Mouse (Mus musculus) lung, postnatal 4 days (tissue): ENCODE results near the gene Sdf2l1.
A peak's percentile ranks its signal among the peaks of the same experiment; 100 is the strongest.
"Not testable (repeated sequence)": the region's sequence is repeated elsewhere in the genome, so short reads cannot be mapped to it uniquely, and the experiment has no call there.

Experiments used
- DNase-seq, 2 experiments: peaks; one replicate each; pipeline ENCODE4 v3.0.0; 2021

Gene Sdf2l1

DNA sequence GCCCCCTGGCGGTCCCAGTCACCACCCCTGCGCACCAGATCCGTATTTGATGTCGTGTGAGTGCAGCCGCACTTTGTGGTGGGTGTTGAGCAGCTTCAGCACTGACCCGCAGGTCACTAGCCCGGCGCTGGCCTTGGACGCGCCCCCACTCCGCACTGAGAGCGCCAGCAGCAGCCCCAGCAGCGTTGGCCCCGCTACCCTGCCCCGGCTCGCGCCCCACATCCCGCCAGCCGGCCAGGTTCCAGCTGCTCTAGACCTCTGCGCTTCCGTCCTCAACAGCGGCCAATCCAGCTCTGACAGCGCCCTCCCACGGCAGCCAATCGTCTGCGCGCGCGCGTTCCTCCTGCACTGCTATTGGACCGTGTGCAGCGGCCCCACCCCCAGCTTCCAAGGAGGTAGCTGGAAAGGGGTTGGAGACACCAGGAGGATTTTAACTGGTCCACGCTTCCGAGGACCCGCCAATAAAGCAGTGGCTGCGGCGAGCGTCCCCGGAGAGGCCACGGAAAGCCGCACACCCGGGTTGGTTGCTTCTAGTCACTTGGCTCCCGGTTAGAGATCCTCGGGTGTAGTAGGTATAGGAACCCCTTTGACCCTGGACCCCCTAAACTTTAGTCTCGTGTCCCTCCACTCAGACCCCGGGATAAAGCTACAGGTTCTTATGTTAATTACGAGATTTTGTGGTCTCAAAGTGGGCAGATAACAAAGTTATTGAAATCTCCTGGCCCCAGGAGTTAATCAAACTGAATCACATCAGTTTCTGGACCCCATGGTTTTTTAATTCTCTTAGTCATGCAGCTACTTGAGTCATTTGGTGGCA, at the start of gene Sdf2l1:
Gene Sdf2l1 (minus strand): TSS at position 295 of the 817 bp plus-strand sequence.
- peak; percentile 97 to 98 for DNase-seq

DNA sequence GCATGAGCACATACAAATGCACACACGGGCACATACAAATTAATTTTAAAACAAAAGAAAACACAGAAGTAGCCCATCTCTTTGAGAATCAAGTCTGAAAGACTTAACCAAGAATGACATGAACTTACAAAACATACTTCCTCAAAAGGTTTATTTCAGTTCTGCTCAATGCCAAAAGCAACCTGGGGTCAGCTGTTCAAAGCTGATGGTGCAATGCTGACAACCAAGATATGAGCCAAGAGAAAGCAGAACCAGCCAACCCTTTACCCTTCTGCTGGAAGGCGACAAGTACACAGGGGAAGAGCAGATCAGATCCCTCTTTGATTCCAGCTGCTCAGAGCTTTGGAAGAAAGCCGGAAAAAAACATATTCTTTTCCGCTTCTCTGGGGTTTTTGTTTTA, 49.2 kb upstream of the Sdf2l1 start:
- DNase-seq, result peak; percentile 29 to 50

DNA sequence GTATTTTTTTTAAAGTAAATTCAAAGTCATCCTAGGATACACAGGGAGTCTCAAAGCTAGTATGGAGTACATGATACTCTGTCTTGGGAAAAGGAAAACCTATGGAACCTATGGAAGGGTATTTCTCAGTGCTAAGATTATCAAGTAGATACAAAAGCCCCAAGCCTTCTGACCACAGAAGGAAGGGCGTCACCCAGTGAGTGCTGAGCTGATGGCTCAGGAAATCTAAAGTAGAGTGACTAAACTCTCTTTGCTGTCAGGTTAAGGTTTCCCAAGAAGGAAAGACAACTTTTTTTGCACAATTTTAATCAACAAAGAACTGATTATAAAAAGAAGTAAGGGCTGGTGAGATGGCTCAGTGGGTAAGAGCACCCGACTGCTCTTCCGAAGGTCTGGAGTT, 47.5 kb upstream of the Sdf2l1 start:
- no peak for DNase-seq

DNA sequence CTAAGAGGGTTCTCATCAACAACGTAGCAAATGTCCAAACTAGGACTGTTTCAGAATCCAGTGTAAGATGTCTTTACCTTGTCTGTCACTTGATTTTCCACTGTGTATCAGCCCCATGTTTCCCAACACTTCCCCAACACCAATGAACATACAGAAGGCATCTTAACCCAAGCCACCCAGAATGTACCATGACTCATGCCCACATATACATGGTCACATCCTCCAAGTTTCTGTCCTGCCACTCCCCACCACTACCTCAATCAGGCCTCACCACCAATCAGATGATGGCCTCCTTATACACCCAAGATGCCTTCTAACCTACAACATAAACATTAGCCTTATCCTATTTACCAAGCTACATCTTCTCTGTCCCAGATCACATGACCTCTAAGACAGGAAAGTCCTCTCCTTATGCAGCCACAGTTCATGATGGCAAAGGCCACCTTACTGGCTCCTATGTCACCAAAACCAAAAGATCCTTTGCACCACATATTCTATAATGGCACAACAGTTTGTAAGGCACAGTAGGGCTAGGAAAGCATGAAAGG, 45.5 kb upstream of the Sdf2l1 start:
- no peak for DNase-seq

DNA sequence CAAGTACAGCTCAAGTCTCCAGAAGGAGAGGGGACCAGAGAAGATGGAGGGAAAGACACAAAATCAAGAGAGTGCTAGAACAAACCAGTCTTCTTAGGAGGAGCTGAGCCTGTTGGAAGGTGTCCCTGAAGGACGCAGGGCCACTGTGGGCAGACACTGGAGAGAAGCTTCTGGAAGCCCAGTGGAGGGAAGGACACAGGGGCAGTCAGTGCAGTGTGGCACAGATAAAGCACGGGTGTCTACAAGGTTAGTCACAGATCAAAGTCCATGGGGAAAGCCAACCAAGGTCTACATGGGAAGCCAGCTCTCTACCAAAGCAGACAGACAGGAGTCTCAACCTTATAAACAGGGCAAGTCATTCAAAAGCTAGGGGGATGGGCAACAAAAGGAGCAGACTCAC, 43.6 kb upstream of the Sdf2l1 start:
- DNase-seq, result no peak

DNA sequence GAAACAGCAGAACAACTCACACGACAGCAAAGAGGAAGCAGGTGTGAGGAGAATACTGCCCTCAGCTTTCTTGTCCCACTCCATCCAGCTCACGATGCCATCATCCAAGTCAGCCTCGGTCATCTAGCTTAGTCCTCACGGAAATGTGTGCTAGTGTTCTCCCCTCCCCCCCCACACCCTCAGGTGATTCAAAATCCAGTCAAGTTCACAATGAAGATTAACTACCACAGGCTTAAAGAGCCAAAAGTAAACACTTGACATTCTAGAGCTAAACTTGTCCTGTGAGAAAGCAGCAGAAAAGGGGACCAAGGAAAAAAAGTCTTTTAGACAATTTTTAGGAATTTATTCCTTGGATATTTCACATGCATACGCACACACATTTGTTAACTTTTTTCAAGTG, 35.9 kb upstream of the Sdf2l1 start:
- DNase-seq, result no peak

DNA sequence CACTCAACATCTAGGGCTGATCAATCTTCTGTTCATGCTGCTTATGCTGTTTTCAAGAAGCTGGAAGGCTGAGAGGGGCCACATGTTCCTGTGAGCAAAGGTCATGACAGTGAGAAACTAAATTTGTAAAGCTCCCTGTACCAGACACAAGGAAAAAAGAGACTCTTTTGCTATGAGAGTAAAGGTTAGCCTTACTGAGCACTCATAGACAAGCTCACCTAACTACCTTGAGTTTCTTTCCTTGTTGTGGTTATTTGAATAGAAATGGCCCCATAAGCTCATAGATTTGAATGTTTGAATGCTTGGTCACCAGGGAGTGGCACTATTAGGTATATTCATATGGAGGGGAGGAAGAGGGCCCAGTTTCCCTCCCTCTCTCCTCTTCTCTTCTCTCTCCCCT, 35.0 kb upstream of the Sdf2l1 start:
- no peak for DNase-seq

DNA sequence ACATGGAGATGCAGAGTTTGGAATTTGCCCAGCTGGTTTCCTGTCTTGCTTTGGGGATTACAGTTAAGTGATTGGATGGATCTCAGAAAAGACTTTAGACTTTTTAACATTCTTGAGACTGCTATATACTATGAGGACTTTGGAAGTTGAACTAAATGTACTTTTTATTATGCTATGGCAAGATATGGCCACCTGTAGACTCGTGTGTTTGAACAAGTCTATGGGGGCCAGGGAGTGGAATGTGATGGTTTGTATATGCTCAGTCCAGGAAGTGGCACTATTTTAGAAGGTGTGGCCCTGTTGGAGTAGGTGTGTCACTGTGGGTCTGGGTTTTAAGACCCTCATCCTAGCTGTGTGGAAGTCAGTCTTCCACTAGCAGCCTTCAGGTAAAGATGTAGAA, 33.3 kb upstream of the Sdf2l1 start:
- DNase-seq, result not testable (repeated sequence)

DNA sequence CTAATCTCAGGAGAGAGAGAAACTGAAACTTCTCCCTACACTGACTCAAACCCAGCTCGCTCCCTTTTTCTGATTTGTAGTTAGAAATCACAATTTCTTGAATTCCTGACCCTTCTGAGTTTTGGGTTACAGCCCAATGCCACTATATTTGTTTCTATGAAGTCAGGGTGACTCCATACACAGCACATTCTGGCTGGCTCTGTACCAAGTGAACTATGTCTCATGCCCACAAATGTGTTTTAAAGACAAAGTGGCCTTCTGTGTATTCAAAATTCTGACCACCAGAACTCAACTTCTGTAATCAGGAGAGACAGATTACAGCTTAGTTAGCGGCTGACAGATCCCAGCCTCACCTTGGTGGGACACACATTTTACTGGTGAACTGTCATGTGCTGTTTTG, 22.2 kb upstream of the Sdf2l1 start:
- DNase-seq, result no peak

DNA sequence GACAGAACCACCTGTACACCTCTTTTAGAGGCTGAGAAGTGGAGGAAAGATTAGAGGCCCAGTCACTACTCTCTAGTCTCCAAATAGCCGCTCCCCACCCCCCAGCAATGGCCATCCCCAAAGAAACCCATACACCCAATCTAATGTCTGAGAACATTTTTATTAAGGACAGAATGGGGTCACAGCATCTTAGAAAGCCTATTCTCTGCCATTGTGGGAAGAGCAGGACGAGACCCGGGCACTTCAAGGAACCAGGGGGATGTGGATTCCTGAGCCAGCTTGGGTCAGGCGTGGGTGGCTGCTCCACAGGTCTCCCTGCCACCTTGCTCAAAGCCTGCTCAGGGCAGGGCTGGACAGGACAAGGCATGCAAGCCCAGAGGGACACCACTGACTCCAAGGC, 19.7 kb upstream of the Sdf2l1 start:
- no peak for DNase-seq

DNA sequence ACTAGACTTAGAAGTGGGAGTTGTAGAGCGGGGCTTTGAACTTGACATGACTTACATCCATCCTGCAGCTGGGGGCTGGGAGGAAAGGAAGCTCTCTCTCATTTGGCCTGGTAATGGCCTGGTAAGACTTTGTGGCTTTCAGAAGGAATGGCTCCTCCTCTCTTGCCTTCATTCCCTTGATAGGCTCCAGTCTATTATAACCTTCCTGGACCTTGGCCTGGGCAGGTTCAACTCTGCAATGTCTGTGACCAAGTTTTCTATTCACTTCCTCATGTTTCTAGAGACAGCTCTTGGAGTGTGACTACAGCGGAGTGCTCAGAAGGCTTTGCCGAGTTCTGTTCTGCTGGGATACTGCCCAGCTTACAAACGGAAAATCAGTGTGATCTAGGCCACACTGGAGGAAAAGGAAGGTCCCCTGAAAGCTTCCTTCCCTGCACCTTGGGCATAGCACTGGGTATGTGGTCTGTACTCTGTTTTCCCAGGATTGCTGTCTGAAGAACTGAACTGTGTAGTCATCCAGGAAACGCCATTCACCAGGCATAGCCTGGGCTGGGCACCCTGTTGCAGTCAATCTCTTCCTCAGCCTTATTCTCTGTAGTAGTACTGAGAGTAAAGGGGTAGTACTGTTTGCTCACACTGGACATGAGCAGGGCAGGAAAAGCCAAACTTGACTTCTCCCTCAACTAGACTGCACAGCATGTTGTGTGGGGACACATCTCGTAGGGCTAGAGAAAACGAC, 18.5 kb upstream of the Sdf2l1 start:
- no peak for DNase-seq

DNA sequence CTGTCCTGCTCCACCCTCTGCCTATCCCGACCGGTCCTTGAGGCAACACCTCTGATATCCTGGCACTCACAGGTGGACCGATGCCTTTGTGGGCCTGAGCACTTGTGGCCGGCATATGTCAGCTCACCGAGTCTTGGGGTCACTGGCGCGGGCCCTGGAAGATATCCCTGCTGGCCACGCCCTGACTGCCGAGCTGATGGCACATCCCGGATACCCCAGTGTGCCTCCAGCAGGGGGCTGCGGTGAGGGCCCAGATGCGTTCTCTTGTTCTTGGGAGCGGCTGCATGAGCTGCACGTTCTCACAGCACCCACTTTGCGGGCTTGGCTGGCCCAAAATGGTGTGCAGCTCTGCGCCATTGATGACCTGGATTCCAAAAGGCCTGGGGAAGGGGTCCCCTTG, 15.9 kb upstream of the Sdf2l1 start:
- peak; percentile 51 to 52 for DNase-seq

DNA sequence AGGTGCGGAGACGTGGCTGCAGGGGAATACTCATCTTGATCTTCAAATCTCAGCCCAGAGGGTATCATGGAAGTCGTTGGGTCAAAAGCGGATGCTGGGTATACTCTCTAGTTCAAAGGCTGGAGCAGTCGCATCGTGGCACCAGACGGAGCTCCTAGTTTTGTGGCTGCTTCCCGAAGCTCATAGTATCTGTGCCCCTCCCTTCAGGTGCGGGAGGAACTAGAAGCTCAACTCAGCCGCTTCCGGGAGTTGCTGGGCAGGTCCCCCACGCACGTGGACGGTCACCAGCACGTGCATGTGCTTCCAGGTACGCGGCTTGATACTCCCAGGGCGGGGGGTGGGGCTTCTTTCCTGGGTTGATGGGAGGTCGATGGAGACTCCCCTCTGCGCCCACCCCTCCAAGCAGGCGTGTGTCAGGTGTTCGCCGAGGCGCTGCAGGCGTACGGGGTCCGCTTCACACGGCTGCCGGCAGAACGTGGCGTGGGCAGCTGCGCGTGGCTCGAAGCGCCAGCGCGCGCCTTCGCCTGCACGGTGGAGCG, 15.3 kb upstream of the Sdf2l1 start:
- DNase-seq, result peak in 1 of 2 experiments; percentile 30

DNA sequence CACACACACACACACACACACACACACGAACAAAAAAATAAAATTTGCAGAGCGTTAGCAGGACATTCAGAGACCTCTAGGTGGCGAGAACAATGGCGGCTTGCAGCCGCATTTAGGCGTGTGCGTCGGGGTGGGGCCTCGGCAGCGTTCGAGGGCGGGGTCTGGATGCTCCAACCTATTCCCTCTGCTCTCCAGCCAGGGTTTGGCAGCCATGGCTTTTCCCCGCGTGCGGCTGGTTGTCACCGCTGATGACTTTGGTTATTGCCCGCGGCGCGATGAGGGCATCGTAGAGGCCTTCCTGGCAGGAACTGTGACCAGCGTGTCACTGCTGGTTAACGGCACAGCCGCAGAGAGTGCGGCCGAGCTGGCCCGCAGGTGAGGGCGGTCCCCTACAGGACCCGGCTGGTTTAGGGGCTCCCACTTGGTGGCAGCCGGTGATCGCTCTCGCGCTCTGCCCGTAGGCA, 14.6 kb upstream of the Sdf2l1 start, which contains the start of gene Ccdc116:
Gene Ccdc116 (minus strand): TSS at position 458 of the 464 bp plus-strand sequence.
- peak; percentile 86 to 87 for DNase-seq

DNA sequence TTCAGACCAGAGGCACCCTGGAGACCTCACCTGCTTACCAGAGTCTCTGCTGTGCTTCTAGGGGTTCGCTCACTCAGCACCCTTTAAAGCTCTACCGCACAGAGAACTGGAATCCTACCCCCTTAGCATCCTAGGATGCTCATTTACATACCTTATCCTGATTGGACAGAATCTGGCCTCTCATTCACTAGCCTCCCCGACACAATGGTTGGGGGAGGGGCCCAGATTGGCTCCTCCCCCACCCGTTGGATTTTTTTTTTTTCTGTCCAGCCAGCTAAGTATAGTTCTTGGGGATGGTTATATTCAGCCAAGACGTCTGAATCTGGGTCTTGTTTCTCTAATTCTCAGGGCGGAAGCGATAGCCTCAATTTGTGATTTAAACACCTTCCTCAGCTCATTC, 12.2 kb upstream of the Sdf2l1 start, which contains the start of gene Ydjc:
Gene Ydjc (plus strand): TSS at position 283 of the 400 bp plus-strand sequence.
- no peak for DNase-seq

DNA sequence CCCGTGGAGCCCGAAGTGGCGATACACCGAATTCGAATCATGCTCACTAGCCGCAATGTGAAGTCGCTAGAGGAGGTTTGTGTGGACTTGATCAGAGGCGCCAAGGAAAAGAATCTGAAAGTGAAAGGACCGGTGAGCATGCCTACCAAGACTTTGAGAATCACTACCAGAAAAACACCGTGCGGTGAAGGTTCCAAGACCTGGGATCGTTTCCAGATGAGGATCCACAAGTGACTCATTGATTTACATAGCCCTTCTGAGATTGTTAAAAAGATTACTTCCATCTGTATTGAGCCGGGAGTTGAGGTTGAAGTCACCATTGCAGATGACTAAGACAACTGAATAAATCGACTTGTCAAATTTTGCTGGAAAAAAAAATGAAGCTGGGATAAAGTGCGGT, 5.2 kb upstream of the Sdf2l1 start:
- no peak for DNase-seq

DNA sequence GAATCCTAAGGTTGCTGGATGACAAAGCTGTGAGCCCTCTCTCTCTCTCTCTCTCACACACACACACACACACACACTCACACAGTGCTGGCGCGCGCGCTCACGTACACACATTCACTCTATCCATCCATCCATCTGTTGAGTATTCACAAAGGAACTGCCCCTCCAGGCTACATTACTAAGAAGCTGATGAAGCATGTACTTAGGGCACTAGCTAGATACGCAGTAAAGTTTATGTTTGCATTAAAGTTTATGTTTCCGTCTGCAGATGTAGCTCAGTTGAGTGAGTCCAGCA, 670 bp upstream of the Sdf2l1 start:
- DNase-seq, result no peak

DNA sequence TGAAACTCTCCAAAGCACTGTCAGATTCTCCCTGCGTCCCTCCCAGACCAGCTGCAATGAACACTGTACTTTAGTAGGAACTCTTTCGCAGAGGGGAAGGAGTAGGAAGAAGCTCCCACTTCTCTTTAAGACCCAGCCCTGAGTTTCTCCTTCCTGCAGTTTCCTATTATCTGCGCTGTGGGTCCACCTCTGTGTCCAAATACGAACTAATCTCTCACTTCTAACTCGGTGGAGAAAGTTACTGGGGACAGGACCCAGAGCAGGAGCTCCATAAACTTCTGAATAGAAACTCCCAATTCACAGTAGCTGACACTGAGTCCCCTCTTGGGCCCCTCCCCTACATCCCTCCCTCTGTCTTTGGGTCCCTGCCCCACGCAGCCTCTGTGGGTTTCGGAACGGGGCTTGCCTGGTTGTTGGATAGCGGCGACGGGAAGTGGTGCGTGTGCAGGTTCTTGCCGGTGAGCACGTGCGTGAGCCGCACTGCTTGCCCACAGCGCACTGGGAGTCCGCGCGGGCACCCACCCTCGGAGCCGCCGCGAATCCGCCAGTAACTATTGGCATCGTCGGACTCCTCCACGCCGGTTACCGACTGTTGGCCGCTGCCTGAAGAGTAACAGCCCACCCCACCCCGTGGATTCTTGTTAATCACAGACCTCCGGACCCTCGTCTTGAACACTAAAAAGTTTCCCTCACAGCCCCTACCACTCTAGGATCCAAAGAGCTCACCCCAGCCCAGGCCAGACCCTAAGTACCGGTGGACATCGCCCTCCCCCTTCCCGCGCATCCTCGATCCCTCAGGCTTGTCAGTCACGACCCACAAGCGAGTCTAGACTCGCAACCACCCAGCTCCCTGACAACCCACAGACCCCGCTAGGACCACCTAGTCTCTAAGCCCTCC, 743 bp downstream of the Sdf2l1 start:
- DNase-seq, result no peak

DNA sequence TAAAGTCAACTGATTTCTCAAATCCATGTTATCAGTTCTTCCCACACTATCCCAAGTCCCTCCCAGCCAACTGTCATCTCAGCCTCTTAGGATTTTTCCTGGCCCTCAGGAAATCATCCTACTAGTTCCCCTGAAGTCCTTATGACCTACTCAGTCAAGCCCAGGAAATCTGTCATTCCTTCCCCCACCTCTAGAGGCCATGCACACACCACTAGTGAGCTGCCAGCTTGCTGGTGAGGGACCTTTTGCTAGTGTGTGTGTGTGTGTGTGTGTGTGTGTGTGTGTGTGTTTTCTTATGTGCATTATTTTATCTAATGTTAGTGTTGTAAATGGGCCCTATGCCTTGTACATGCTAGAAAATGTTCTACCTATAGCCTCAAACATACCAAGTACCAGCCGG, 4.9 kb downstream of the Sdf2l1 start:
- DNase-seq, result peak; percentile 44 to 67

DNA sequence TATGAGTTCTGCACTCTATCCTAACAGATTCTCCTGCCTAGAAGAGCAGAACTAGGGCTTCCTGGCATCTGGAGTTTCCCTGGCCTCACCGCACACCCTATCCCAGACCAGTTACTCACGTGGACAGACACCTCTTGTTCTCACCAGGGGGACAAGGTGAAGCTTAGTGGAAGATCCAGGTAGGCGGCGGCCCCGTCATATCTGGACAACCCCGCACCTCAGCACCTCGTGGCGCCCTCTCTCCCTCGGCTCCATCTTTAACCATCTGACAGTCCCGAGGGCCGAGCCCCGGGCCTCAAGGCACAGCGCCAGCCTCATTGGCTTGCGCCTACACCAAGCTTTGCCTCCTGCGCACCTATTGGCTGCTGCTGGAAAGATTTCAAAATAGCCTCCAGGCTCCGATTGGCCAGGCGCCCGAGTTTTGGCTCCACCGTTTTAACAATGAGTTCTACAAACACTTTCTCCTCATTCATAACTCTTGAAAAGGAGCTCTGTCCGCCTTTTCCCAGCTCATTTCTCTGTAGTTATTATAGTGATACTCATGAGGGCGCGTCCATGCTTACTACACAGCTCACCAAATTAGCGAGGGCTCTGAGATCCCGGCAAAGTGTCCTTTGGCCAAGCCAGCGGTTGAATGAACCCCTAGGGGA, 7.2 kb downstream of the Sdf2l1 start, which contains the start of gene 2610318N02Rik:
Gene 2610318N02Rik (minus strand): TSS at position 297 of the 650 bp plus-strand sequence.
- peak; percentile 83 to 86 for DNase-seq

DNA sequence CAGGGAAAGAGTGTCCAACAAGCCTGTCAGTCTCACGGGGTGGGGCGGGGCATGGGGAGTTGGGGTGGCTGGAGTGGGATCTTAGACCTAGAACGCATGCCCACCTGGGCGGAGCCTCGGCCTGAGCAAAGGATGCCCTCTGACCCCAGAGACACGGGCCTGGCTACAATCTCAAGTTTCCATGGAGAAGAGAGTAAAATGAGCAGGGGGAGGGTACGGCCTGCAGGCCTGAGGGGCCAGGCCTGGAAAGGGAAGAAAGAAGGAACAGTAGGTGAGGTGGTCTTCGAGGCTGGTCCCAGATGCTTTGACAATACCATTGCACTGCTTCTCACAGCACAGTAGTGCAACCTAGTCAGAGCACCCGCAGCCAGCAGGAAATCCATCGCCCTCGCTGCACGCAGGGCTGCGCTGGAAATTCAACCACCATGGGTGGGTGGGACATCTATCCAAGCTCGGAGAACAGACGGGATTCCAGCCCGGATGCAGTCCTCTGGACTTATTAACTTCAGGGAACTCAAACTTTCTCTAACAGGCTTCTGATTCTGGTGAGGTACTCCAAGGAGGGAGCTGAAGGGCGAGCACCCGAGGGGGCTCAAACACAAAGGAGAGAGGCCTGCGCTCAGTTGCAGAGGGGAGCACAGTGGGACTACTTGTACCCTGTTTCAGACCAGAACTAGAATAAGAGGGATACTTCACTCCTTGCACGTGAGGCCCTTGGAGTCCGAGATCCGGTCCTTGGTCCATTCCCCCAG, 7.9 kb downstream of the Sdf2l1 start:
- DNase-seq, result no peak
